9 mouse cellular contexts compared by ENCODE assay signal in genomic region chr12:86614156-86614555, GRCm38 (mm10).
DNase-seq lines count a peak whose midpoint lies in the region; ATAC-seq lines count a peak whose summit lies in the region.
"Had no signal": no experiment of that assay in that cellular context is flagged by ENCODE, and none has a peak within 500 bp of the region (broad histone marks: within the 10 kb centered on the region; RNA-seq: fewer than 3 reads in every experiment).

No protein-coding gene starts in this region.

- no peak overlapping the region for H3K9ac ChIP-seq in midbrain, embryonic 14.5 days (replicated peaks; ENCODE audit: low read length)
- no peak overlapping the region for H3K9ac ChIP-seq in midbrain, embryonic 15.5 days
- no peak overlapping the region for H3K9ac ChIP-seq in embryonic facial prominence, embryonic 14.5 days (ENCODE audit: low read depth, low read length)
- H3K9ac ChIP-seq in hindbrain, embryonic 16.5 days (ENCODE audit: low read depth, low read length) = no peak overlapping the region
- H3K9ac ChIP-seq: embryonic facial prominence, embryonic 12.5 days had no signal

- ATAC-seq in midbrain, embryonic 14.5 days (ENCODE audit: low FRiP score, low TSS enrichment) = no peak
- ATAC-seq in midbrain, embryonic 15.5 days (replicated peaks) = no peak
- ATAC-seq in embryonic facial prominence, embryonic 14.5 days (ENCODE audit: low read depth) = peak; percentile 33; the same call in 1 of the 2 replicates
- ATAC-seq in hindbrain, embryonic 16.5 days = peak; percentile 84
- ATAC-seq in erythroid progenitor cell, adult 5-6 weeks (replicated peaks; ENCODE audit: low FRiP score, poor library complexity, severe bottlenecking) = no peak

- no peak overlapping the region for H3K4me3 ChIP-seq in midbrain, embryonic 14.5 days (replicated peaks; ENCODE audit: low read depth, low read length)
- H3K4me3 ChIP-seq in midbrain, embryonic 15.5 days = no peak overlapping the region
- no peak overlapping the region for H3K4me3 ChIP-seq in embryonic facial prominence, embryonic 14.5 days (ENCODE audit: low read depth, low read length)
- H3K4me3 ChIP-seq in hindbrain, embryonic 16.5 days (ENCODE audit: low read length) = no peak overlapping the region
- H3K4me3 ChIP-seq: embryonic facial prominence, embryonic 12.5 days had no signal

- DNase-seq in midbrain, embryonic 14.5 days = peak; percentile 84
- DNase-seq in adrenal gland, postnatal 25 days = peak; percentile 56
- peak; percentile 56 for DNase-seq in embryonic facial prominence, embryonic 14.5 days (ENCODE audit: low spot score)
- DNase-seq in left cerebral cortex, postnatal 14 days (ENCODE audit: low spot score in 2 of 2) = peak; percentile 65 to 72
- peak; percentile 59 for DNase-seq in right cerebral cortex, postnatal 14 days

- H3K36me3 ChIP-seq in midbrain, embryonic 14.5 days (ENCODE audit: control insufficient read depth, insufficient read depth, low read length) = no peaks in the 10 kb centered on the region
- H3K36me3 ChIP-seq in midbrain, embryonic 15.5 days (replicated peaks) = no peaks in the 10 kb centered on the region
- H3K36me3 ChIP-seq in embryonic facial prominence, embryonic 14.5 days (ENCODE audit: control insufficient read depth, insufficient read depth, low read length) = no peaks in the 10 kb centered on the region
- H3K36me3 ChIP-seq in hindbrain, embryonic 16.5 days (ENCODE audit: control insufficient read depth, insufficient read depth, low read length) = no peaks in the 10 kb centered on the region
- H3K36me3 ChIP-seq: embryonic facial prominence, embryonic 12.5 days had no signal

- intact Hi-C loops in left cerebral cortex, postnatal 14 days (cut with DNase I) = loop anchor here (5.0 to 10.0 kb wide), 2 partner anchors 179 to 482 kb away; no protein-coding TSS in a partner anchor

- no peaks in the 10 kb centered on the region for H3K9me3 ChIP-seq in midbrain, embryonic 14.5 days (ENCODE audit: control insufficient read depth, low read length)
- H3K9me3 ChIP-seq in midbrain, embryonic 15.5 days = no peaks in the 10 kb centered on the region
- H3K9me3 ChIP-seq in embryonic facial prominence, embryonic 14.5 days (ENCODE audit: control insufficient read depth, low read length) = no peaks in the 10 kb centered on the region
- no peaks in the 10 kb centered on the region for H3K9me3 ChIP-seq in hindbrain, embryonic 16.5 days (ENCODE audit: control insufficient read depth, low read length)
- H3K9me3 ChIP-seq: embryonic facial prominence, embryonic 12.5 days had no signal

- no peak overlapping the region for H3K4me2 ChIP-seq in midbrain, embryonic 14.5 days (ENCODE audit: low read length)
- H3K4me2 ChIP-seq in midbrain, embryonic 15.5 days = no peak overlapping the region
- no peak overlapping the region for H3K4me2 ChIP-seq in embryonic facial prominence, embryonic 14.5 days (ENCODE audit: low read depth, low read length)
- no peak overlapping the region for H3K4me2 ChIP-seq in hindbrain, embryonic 16.5 days (ENCODE audit: low read length)
- H3K4me2 ChIP-seq: embryonic facial prominence, embryonic 12.5 days had no signal

- no peaks in the 10 kb centered on the region for H3K27me3 ChIP-seq in midbrain, embryonic 14.5 days (ENCODE audit: control insufficient read depth, insufficient read depth, low read length)
- H3K27me3 ChIP-seq in midbrain, embryonic 15.5 days (replicated peaks) = no peaks in the 10 kb centered on the region
- H3K27me3 ChIP-seq in embryonic facial prominence, embryonic 14.5 days (replicated peaks; ENCODE audit: control insufficient read depth, insufficient read depth, low read length) = no peaks in the 10 kb centered on the region
- no peaks in the 10 kb centered on the region for H3K27me3 ChIP-seq in hindbrain, embryonic 16.5 days (replicated peaks; ENCODE audit: control insufficient read depth, insufficient read depth, low read length)
- H3K27me3 ChIP-seq: embryonic facial prominence, embryonic 12.5 days had no signal

- H3K27ac ChIP-seq in midbrain, embryonic 14.5 days (replicated peaks; ENCODE audit: low read depth, low read length) = no peak overlapping the region
- no peak overlapping the region for H3K27ac ChIP-seq in midbrain, embryonic 15.5 days
- H3K27ac ChIP-seq in embryonic facial prominence, embryonic 14.5 days (replicated peaks; ENCODE audit: low read depth, low read length) = no peak overlapping the region
- H3K27ac ChIP-seq in hindbrain, embryonic 16.5 days (ENCODE audit: low read depth, low read length) = no peak overlapping the region
- H3K27ac ChIP-seq: embryonic facial prominence, embryonic 12.5 days had no signal

- 38% methylated on average over 2 of the region's 2 CpGs for WGBS in midbrain, embryonic 14.5 days
- 44% methylated on average over 2 of the region's 2 CpGs for WGBS in midbrain, embryonic 15.5 days
- 43% methylated on average over 2 of the region's 2 CpGs for WGBS in embryonic facial prominence, embryonic 14.5 days
- 34% methylated on average over 2 of the region's 2 CpGs for WGBS in hindbrain, embryonic 16.5 days

- H3K4me1 ChIP-seq in midbrain, embryonic 14.5 days (ENCODE audit: control insufficient read depth, insufficient read depth, low read length) = no peaks in the 10 kb centered on the region
- H3K4me1 ChIP-seq in midbrain, embryonic 15.5 days = no peaks in the 10 kb centered on the region
- H3K4me1 ChIP-seq in embryonic facial prominence, embryonic 14.5 days (ENCODE audit: control insufficient read depth, insufficient read depth, low read length) = no peaks in the 10 kb centered on the region
- no peaks in the 10 kb centered on the region; the same call in 1 of the 2 replicates for H3K4me1 ChIP-seq in hindbrain, embryonic 16.5 days (ENCODE audit: control insufficient read depth, insufficient read depth, low read depth, low read length)
- H3K4me1 ChIP-seq: embryonic facial prominence, embryonic 12.5 days had no signal

Comparison
In these comparisons a context has a peak if more than half of its experiments do, and no peak if none do; other contexts are left out.
1. ATAC-seq: peak in embryonic facial prominence, embryonic 14.5 days (single experiment) and hindbrain, embryonic 16.5 days (single experiment); none in midbrain, embryonic 14.5 days (single experiment), midbrain, embryonic 15.5 days (single experiment) and erythroid progenitor cell, adult 5-6 weeks (single experiment).
2. Peak in every context shown above with its lines, with median percentiles within 50 percentile points of each other: DNase-seq.